Mouse (Mus musculus) ES-E14 (cell line): ENCODE results near the gene Stk11ip. TPM values are rescaled to one million over a fixed set of nuclear protein-coding genes. Genes with fewer than 3 reads are reported as not detected.

Source experiments
- DNase-seq: peaks from one replicate; pipeline ENCODE4 v3.0.0-alpha.2; 2013; ENCODE audit warnings: low read depth, low spot score
- H3K27ac ChIP-seq: 2 replicates; pipeline ENCODE4 v1.5.1; 2012; ENCODE audit warnings: low read depth, mild to moderate bottlenecking, low read length, moderate library complexity, mixed read lengths; ENCODE audit not compliant: poor library complexity, insufficient read depth, severe bottlenecking
- H3K36me3 ChIP-seq: 2 replicates; pipeline ENCODE4 v1.6.1; 2012; ENCODE audit warnings: mild to moderate bottlenecking, low read length, moderate library complexity, mixed read lengths; ENCODE audit not compliant: control insufficient read depth, poor library complexity, insufficient read depth, severe bottlenecking
- H3K4me1 ChIP-seq, 2 experiments: fragments of 150-350 bp in 1 of 2; sonication (generic) in 1 of 2; 2 replicates each; pipeline ENCODE4 v1.6.1; 2012; ENCODE audit warnings: low read length in 2 of 2, mild to moderate bottlenecking in 1 of 2, mixed read lengths in 1 of 2; ENCODE audit not compliant: control insufficient read depth in 2 of 2, insufficient read depth in 2 of 2, poor library complexity in 1 of 2
- H3K4me3 ChIP-seq, 2 experiments: fragments of 150-350 bp in 1 of 2; sonication (generic) in 1 of 2; 2 replicates each; pipeline ENCODE4 v1.5.1; 2012; ENCODE audit warnings: low read length in 2 of 2, low read depth in 1 of 2, mild to moderate bottlenecking in 1 of 2, mixed read lengths in 1 of 2; ENCODE audit not compliant: insufficient read depth in 1 of 2, poor library complexity in 1 of 2, severe bottlenecking in 1 of 2
- H3K9ac ChIP-seq: 2 replicates; pipeline ENCODE4 v1.6.1; 2012; ENCODE audit warnings: low read depth, mild to moderate bottlenecking, low read length, mixed read lengths; ENCODE audit not compliant: poor library complexity, insufficient read depth, severe bottlenecking
- H3K9me3 ChIP-seq: fragments of 150-350 bp; sonication (generic); 2 replicates; pipeline ENCODE4 v1.6.1; 2012; ENCODE audit warnings: low read depth, mild to moderate bottlenecking, low read length; ENCODE audit not compliant: control insufficient read depth, insufficient read depth
- CHD2 ChIP-seq: IDR thresholded peaks from 2 replicates; pipeline ENCODE4 v1.6.1; 2014; ENCODE audit warnings: mild to moderate bottlenecking, low read depth, low read length, inconsistent platforms
- HCFC1 ChIP-seq: IDR thresholded peaks from 2 replicates; pipeline ENCODE4 v1.6.1; 2012; ENCODE audit warnings: low read length, inconsistent platforms, borderline replicate concordance; ENCODE audit not compliant: insufficient read depth
- MAFK ChIP-seq: IDR thresholded peaks from 2 replicates; pipeline ENCODE4 v1.6.1; 2014; ENCODE audit warnings: mild to moderate bottlenecking, low read depth, low read length, inconsistent platforms; ENCODE audit not compliant: insufficient read depth
- ZC3H11A ChIP-seq: IDR thresholded peaks from 2 replicates; pipeline ENCODE4 v1.6.1; 2012; ENCODE audit warnings: low read depth, mild to moderate bottlenecking, inconsistent platforms, low read length, borderline replicate concordance
- ZNF384 ChIP-seq: IDR thresholded peaks from 2 replicates; pipeline ENCODE4 v1.6.1; 2012; ENCODE audit warnings: low read depth, low read length, inconsistent platforms
- in situ Hi-C, 2 experiments: fragments of 600-800 bp; cut with MboI; formaldehyde crosslinking; loops; one replicate each; pipeline ENCODE4 v1.15.1; 2025; ENCODE audit warnings: low sequenced_read_pairs in 2 of 2, inconsistent platforms in 1 of 2; ENCODE audit not compliant: unreplicated experiment in 2 of 2
- total RNA-seq: library from RNA; depleted of rRNA; stranded (reverse); fragments of 300-350 nt; gene quantifications from 2 replicates; pipeline ENCODE4 v1.2.3, GENCODE M21; 2012

Stk11ip gene
- total RNA-seq, 1 experiment, result 26.8 TPM

GRCm38 (mm10) chr1:75573715-75574114, 52.4 kb downstream of the Stk11ip start:
- Histone ChIP-seq H3K9me3 (no peaks in the 10 kb centered on the region), H3K27ac (no peak overlapping the region), H3K4me1 (0 out of 4 replicates have a peak, but pooled peaks cover 0 to 3% of the 10 kb centered on the region in 2 experiments), H3K4me3 (no peak overlapping the region), H3K9ac (no peak overlapping the region), H3K36me3 (no peaks in the 10 kb centered on the region)
- TF ChIP-seq HCFC1 (no peak), ZC3H11A (no peak), MAFK (no peak), ZNF384 (no peak), CHD2 (no peak)
- no peak for DNase-seq
- in situ Hi-C loops, result no loop called here

GRCm38 (mm10) chr1:75574476-75575310, 53.4 kb downstream of the Stk11ip start:
- no peak for DNase-seq
- in situ Hi-C loops, result no loop called here
- Histone ChIP-seq H3K9me3 (no peaks in the 10 kb centered on the region), H3K4me3 (no peak overlapping the region), H3K36me3 (no peaks in the 10 kb centered on the region), H3K9ac (no peak overlapping the region), H3K27ac (no peak overlapping the region), H3K4me1 (0 out of 4 replicates have a peak, but pooled peaks cover 0 to 3% of the 10 kb centered on the region in 2 experiments)
- no peak for TF ChIP-seq MAFK
- no peak for TF ChIP-seq CHD2
- no peak for TF ChIP-seq ZNF384
- TF ChIP-seq HCFC1, result no peak
- no peak for TF ChIP-seq ZC3H11A

GRCm38 (mm10) chr1:75581936-75582624, 60.8 kb downstream of the Stk11ip start:
- H3K27ac ChIP-seq, result no peak overlapping the region
- DNase-seq, result no peak
- no peaks in the 10 kb centered on the region for H3K4me1 ChIP-seq
- no peak overlapping the region for H3K4me3 ChIP-seq
- H3K9me3 ChIP-seq, result no peaks in the 10 kb centered on the region
- H3K36me3 ChIP-seq, result no peaks in the 10 kb centered on the region
- in situ Hi-C loops, result no loop called here
- TF ChIP-seq ZNF384 (no peak), MAFK (no peak), CHD2 (no peak), HCFC1 (no peak), ZC3H11A (no peak)
- no peak overlapping the region for H3K9ac ChIP-seq

- no peaks in the 10 kb centered on the region for H3K9me3 ChIP-seq
- H3K4me1 ChIP-seq, result 0 out of 4 replicates have a peak, but pooled peaks cover 0 to 2% of the 10 kb centered on the region in 2 experiments
- H3K36me3 ChIP-seq, result no peaks in the 10 kb centered on the region
- no peak overlapping the region for H3K27ac ChIP-seq
- in situ Hi-C loops, result no loop called here
- H3K4me3 ChIP-seq, result no peak overlapping the region
- no peak for TF ChIP-seq ZNF384
- no peak for TF ChIP-seq HCFC1
- TF ChIP-seq CHD2, result no peak
- no peak for TF ChIP-seq ZC3H11A
- no peak for TF ChIP-seq MAFK
- no peak overlapping the region for H3K9ac ChIP-seq
- DNase-seq, result no peak
Measured at GRCm38 (mm10) chr1:75582625-75582956, 61.3 kb downstream of the Stk11ip start.
